Mouse (Mus musculus): ENCODE data around the gene Adipor2. TPM values are rescaled to one million over a fixed set of nuclear protein-coding genes. Genes with fewer than 3 reads are reported as not detected.
"Not testable (repeated sequence)": the region's sequence is repeated elsewhere in the genome, so short reads cannot be mapped to it uniquely, and the experiment has no call there.

Gene Adipor2
- total and polyA plus RNA-seq, 3 experiments, result 55.9 to 198 (median 194) TPM

DNA sequence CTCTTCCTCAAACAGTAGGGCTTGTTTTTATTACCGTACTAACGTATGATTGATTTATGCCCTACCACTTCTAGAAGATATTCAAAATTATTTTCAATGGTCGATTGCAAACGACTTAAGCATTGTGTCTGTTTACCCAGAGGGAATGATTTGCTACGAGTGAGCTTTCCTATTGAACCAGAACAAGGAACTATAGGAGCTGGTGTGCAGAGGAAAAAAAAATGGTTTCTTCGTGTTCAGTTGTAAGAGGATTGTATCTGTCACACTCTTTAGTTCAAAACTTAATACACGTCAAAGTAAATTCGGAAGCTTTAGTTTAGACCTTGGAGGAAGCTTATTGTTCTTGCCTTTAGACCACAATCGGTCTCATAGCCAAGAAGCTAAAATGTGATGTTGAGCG, 28.4 kb downstream of the Adipor2 start:
- DNase-seq, result no peak

DNA sequence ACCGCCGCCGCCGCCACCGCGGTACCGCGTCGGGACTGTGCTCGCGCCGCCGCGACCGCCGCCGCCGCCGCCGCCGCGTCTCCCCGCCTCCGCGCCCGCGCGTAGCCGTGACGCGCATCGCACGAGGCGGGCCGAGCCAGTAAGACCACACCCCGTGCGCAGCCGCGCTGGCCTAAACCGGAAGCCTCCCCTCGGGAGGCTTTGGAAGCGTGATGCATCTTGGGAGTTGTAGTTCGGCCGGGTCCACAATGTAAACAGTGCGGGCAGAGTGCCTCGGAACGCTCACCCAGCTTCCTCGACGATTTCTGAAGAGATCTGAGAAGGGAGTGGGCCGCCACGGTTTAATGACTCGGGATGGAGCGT, 28.9 kb downstream of the Adipor2 start:
- DNase-seq, result peak; percentile 96

DNA sequence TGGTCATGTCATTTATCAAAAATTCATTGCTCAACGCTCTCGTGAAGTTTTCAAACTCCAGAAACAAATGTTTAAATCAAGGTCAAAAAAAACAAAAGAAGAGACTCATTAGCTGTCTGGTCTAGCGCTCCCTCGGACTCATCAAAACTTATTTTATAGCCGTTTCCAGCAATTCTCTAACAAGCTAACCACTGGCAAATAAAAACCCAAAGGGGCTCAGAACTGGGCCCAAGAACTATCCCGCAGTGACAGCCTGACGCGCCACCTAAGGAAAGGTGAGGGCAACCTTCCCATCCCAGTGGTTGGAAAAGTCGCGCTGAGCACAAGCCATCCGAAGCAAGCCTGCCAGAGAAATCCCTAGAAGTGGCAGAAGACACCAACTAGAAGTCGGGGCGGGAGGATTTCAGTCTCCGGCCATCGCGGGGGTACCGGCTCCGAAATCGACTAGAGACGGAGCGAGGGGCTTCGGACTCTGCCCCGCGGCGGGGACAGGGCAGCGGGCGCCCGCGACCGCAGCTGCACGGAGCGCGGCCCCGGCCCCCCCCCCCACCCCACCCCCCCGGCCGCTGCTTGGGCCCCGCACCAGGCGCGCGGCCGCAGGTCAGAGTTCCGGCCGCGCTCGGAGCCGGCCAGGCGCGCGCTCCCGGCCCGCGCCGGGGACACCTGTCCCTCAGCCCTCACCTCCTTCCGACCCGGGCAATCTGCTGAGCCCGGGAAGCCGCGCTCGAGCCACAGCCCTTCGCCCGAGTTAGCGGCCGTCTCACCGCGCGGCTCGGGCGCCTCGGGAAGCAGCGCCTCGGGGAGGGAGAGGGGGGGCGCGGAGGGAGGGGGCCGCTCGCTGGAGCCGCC, 29.5 kb downstream of the Adipor2 start:
- peak; percentile 57 for DNase-seq

DNA sequence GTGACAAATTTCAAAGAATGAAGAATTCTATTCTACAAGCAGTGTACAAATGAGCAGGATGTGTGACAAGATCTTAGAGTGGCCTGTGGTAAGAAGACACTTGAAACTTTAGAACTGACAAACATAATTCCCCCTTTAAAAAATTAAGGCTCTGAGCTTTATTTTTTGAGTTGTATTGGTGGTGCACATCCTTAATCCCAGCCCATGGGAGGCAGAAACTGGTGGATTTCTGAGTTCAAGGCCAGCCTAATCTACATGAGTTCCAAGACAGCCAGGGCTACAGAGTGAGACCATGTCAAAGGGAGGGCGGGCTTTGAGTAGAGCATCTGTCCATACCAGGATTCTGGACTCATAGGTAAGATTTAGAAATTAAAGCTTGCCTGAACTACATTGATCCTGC, 30.7 kb downstream of the Adipor2 start:
- DNase-seq, result no peak

DNA sequence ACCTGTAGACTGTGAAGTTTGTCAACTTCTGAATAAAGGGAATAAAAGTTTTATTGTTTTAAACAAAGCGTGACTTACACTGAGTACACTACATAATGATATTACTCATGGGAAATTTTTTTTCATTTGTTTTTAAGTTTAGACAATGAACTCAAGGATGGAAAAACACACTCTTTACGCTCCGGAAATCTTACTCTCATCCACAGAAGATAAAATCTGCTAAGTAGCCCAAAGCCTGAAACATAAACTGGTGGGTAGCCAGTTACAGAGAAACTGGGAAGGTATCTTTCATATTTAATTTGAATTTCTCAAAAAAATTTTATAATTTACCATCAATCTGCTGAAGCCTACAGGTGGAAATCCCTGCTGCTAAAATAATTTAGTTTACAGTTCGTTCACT, 31.1 kb downstream of the Adipor2 start:
- no peak for DNase-seq

DNA sequence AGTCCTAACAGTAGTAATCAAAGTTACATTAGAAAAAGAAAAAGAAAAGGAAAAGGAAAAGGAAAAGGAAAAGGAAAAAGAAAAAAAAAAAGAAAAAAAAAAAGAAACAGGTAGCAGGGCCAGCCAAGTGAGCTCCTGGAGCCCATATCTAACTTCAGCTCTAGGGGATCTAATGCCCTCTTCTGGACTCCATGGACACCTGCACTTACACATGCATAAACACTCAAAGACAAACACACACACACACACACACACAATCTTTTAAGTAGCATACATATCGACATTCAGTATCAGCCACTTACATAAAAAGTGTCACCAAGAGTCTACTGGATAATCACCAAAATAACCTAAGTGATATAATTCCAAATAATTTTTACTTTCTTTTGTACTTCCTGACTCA, 31.8 kb downstream of the Adipor2 start:
- DNase-seq, result no peak

DNA sequence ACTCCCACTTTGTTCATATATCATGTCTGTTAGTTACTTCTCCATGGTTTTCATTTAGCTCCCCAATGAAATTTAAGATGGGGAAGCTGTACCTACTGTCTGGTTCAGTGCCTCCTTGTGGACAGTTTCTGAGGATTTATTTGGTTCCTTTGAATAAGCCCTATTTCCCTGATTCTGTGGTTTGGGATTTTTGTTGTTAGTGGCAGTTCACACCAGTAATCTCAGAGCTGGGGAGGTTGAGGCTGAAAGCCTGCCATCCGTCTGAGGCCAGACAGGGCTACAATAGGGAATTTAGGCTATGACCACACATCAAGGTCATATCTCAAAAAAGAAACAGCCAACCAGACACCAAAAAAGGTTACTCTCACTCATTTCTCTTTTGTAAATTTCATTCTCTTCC, 38.9 kb downstream of the Adipor2 start:
- DNase-seq, result no peak

DNA sequence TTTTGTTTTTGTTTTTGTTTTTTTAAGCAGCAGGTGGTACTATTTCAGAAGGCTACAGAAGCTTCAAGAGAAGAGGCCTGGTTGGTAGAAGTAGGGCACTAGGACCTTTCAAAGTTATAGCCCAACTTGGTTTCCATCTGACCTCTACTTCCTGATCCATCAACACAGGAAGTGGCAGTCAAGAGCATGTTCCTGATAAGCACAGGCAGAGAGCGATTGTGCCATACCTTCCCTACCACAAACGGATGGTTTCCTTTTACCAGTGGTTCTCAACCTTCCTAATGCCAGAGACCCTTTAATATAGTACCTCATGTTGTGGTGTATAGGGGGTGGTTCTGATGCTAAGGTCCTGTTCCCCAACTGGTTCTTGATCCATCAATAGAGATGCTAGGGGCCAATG, 39.9 kb downstream of the Adipor2 start:
- no peak for DNase-seq

DNA sequence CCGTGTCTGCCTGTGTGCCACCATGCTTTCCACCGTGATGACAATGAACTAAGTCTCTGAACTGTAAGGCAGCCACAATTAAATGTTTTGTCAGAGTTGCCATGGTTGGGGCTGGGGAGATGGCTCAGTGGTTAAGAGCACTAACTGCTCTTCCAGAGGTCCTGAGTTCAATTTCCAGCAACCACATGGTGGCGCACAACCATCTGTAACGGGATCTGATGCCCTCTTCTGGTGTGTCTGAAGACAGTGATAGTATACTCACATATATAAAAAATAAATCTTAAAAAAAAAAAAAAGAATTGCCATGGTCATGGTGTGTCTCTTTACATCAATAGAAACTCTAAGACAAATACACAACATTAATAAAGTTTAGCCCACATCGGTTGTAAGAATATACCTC, 42.5 kb downstream of the Adipor2 start:
- no peak for DNase-seq

DNA sequence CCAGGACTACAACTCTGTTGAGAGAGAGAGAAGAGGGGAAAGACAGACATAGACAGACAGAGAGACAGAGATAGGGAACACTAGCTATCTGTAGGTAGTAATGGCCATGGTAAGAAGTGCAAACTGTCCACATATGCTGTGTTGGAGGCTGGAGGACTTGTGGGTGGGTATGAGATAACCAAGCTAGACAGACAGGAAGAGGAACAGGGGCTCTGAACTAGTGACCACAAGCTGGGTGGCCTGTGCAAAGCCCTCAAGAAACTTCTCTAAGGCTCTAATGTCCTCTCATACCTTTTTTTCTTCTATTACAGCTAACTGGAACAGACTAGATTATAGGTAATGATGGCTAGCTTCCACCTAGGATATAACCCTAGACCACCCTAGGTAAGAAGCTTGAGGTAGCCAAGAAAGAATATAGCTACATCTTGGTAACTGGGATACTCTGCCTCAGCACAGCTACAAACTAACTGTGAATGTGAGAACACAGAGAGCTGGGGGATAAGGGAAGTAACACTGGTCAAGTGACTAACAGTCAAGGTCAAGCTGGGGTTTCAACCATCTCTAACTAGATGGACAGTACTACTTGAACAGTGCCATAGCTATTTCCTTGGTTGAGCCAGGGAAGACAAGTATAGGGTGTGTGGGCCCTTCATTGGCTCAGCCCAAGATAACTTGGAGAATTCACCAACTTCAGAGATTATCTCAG, 44.4 kb downstream of the Adipor2 start:
- DNase-seq, result no peak

DNA sequence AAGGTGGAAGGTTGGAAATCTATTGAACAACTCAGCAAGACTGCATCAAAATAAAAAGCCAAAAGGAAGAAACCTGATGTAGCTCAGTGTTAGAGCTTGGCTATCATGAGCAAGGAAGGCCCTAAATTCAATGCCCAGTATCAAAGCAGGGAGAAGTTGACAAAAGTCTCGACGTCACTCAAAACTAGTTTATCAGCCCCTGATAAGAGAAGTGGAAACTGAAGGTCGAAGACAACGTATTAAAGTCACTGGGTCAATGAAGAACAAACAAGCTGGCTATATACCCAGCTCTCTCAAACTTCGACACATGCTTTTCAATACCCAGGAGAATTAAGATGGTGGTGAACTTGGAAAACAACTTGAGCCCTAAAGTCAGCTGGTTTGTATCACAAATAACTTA, 45.3 kb downstream of the Adipor2 start:
- DNase-seq, result no peak

DNA sequence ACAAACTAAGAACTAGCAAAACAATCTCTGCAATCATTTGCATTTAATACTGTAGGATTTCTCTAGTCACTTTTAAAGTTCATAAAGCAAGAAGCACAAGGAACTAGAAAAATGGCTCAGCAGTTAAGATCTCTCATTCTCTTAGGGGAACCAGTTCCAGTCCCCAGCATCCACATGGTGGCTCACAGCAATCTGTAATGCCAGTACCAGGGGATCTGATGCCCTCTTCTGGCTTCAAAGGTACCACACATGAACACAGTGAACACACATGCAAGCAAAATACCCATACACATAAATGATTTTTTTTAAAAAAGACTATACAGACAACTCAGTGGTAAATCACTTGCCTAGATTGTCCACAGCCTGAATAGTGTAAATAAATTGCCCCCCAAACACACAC, 45.9 kb downstream of the Adipor2 start:
- no peak for DNase-seq

DNA sequence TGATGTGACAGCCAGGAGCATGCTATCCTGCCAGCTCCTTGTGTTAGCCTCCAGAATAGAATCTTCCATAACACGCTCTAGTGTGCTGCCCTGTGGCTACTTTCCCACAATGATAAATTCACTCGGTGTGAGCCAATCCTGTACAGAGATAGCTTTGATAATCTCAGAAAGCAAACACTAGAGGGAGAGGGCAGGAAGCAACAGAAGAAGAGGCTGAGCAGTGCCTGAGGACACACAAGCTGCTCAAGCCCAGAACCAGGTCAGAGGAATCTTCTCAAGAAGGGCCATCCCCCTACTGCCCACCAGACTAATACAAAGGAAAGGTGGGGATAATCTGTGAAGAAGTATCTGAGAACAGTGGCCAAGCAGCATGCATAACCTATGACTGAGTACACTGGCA, 50.1 kb downstream of the Adipor2 start:
- no peak for DNase-seq

DNA sequence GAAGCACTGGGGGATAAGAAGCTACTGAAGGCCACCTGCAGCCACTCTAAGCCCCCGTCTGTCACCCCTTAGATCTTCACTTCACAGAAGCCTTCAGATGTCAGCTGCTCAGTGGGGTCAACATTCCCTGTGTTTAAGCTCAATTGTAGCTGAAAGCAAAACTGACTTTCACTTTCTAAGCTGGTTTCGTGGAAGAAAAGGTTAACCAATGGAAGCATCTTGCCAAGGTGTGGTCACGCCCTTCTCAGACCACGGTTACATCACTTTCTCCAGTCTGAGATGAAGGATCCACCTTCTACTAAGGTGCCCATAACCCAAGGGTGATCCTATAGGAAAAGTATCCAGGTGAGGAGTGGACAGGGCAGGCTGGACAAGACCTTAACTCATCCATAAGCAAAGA, 50.7 kb downstream of the Adipor2 start:
- DNase-seq, result not testable (repeated sequence)

DNA sequence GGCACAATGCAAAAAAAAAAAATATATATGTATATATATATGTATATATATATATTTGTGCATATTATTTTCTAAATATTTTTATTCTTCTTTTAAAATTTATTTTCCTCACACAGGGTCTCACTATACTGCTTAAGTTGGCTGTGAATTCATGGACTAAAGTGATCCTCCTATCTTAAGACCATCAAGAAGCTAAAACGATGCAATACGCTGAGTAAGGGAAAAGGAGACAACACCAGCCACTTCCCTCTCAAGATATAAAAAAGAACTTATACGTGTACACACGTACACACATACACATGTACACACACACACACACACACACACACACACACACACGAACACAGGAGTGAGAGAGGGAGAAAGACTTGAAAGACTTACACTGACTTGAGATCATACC, 53.9 kb downstream of the Adipor2 start:
- DNase-seq, result no peak

DNA sequence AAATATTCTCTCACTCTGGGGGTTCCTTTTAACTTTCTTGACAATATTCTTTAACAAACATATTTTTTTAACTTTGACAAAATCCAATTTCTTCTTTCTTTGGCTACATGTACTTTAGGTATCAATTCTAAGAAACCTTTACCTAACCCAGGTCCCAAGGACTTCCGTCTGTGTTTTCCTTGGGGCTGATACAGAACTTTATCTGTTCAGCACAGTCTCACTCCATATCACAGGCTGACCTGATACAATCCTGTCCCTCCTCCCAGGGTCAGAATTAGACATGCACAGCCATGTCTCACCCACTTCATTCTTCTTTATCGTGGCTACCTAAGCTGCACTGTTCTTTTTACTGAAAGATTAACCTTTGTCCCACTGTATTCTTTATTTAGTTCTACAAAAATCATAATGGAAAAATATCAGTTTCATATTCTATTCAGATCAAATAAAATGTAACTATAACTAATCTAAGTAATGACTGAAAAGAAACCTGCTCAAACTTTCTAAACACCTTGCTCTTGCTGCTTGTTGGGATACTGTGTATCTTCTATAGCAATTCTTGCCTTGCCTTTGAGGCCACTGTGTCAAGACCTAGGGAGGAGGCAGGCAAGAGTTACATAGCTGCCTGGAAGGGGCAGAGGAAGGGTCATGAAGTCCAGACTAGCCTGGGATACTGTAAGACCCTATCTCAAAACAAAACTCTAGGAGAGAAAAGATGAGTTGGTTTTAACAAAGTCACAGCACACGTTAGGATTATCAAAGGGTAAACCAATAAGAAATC, 56.4 kb downstream of the Adipor2 start:
- DNase-seq, result no peak

DNA sequence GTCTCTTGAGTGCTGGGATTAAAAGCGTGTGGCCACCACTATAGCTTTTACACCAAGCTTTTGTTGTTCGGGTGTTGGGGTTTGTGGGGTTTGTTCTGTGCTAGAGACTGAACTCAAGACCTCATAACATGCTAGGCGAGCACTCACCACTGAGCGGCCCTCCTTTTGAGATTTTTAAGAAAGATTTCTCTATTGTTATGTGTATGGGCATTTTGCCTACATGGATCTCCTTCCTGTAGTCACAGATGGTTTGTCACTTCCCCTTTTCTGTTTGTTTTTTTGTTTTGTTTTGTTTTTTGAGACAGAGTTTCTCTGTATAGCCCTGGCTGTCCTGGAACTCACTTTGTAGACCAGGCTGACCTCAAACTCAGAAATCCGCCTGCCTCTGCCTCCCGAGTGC, 57.3 kb downstream of the Adipor2 start:
- DNase-seq, result not testable (repeated sequence)

DNA sequence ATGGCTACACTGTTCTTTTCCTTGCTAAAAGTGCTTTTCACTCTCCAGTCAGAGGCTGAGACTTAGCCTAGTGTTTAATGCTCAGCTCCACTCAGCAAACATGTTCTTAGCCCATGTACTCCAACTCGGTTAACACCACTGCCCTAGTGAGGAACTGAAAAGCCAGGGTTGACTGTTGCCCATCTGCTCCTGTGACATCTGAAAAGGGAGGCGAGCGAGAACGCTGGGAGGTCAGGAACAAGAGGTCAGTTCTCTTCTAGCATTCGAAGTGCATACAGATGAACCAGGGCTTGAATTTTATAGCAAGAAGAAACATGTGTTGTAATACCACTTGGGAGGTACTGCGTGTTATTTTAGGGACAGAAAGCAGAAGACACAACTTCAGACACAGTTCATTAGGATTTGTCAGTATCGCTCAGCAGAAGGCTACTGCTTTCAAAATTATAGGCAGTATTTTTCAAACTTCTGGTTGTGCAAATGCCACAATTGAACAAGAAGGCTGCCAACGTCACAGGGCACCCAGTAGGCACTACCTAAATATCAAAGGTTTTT, 59.4 kb downstream of the Adipor2 start:
- DNase-seq, result no peak

DNA sequence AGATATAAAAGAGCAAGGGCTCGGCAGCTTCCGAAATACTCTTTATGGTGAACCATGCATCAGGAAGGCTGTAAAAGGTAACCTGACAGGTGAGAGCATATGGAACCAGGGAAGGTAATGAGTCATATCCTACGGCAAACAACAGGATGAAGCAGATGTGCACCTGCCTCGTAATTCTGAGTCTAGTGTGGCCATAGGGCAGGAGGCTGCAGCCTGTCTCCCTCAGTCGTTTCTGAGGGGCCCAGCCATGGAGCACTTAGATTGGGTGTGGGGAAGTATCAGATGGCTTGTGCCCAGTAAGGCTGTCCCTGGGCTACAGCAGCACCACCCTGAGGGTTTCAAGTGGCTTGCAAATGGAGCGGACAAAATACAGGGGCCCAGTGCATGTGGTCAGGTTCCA, 65.0 kb downstream of the Adipor2 start:
- no peak for DNase-seq

DNA sequence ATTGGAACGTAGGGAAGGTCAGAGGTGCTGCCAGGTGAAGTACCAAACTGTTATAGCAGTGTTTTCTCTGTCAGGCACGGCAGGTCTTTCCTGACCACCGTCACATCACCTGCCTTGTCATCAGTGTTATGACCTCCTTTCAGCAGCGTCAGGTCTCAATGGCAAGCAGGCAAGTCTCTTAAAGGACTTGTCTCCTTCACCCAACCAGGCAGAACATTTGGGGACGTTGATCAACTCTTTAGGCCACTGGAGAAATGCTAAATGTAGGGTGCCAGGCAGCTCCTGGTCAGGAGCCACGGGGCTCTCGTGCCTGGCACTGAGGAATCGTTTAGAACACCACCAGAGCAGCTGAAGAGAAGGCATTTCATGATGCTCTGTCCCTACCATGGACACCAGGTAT, 65.8 kb downstream of the Adipor2 start:
- no peak for DNase-seq

DNA sequence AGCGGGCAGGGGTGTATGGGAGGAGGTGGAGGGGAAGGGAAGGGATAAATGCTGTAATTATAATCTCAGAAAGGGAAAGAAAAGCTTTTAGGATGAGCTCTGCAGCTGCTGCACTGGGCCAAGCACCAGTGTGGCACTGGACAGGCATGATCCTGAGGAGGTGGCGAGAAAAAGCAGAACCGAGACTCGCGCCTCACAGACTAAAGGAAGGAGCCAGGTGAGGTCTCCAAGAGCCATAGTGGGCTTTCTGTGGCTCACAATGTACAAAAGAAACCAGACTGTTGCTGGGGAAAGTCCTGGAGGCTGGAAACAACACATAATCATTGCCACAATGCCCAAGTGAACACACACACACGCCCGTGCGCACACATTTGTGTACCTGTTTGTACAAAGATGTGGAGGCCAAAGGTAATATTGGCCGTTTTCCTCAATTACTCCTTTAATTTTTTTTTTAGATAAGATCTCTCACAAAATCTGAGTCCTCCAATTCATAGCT, 66.8 kb downstream of the Adipor2 start:
- no peak for DNase-seq

DNA sequence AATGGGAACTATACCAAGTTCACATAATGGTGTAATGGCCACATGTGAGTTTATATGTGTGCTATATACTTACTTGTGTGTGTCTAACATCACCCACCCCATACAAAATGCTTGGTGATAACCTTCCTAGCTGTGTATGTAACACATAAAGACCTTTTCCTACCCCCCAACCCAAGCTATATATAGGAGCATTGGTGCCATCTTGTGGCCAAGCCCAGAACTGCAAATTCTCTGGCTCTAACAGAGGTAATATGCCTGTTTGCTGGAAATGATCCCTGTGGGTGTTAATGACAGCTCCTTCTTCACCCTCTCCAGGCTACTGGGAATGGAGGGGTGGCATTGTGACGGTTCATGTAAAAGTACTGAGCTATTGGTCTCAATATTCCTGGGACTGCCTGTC, 69.3 kb downstream of the Adipor2 start:
- DNase-seq, result peak; percentile 69

DNA sequence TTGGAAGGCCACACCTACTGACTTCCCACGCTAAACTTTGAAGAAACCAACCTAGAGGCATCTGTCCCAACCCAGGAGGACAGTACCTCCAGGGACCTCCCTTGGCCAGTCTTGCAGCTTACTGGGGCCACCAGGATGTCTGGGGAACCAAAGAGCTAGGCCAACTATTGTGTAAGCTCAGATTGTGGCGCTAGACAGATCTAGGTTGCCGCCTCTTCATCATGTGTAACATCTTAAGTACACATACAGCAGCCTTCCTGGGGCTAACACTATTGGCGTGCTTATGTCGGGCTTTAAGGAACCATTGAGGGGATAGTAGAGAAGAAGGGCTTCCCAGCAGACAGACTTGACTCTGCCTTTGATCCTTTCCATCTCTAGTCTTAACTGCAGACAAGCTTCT, 69.7 kb downstream of the Adipor2 start:
- DNase-seq, result no peak
